Mouse (Mus musculus) embryonic facial prominence, embryonic 15.5 days (tissue): ENCODE measurements around the gene Dnah10. TPM values are rescaled to one million over a fixed set of nuclear protein-coding genes. Genes with fewer than 3 reads are reported as not detected.
A peak's percentile ranks its signal among the peaks of the same experiment; 100 is the strongest.

ENCODE experiments used
- ATAC-seq: fragments of 200-750 bp; cut with Nextera tagmentation; 2 replicates; pipeline ENCODE4 v1.8.0; 2017; ENCODE audit warnings: low read depth, moderate TSS enrichment; ENCODE audit not compliant: insufficient number of reproducible peaks, low FRiP score, low TSS enrichment
- H3K27ac ChIP-seq: fragments of 300-500 bp; sonication (generic); replicated peaks from 2 replicates; pipeline ENCODE4 v1.5.1; 2015; ENCODE audit warnings: mild to moderate bottlenecking, inconsistent platforms
- H3K27me3 ChIP-seq: fragments of 300-500 bp; sonication (generic); 2 replicates; pipeline ENCODE4 v1.6.1; 2015; ENCODE audit warnings: inconsistent platforms
- H3K36me3 ChIP-seq: fragments of 300-500 bp; sonication (generic); 2 replicates; pipeline ENCODE4 v1.6.1; 2015; ENCODE audit warnings: mild to moderate bottlenecking, inconsistent platforms
- H3K4me1 ChIP-seq: fragments of 300-500 bp; sonication (generic); 2 replicates; pipeline ENCODE4 v1.6.1; 2015; ENCODE audit warnings: inconsistent platforms
- H3K4me2 ChIP-seq: fragments of 300-500 bp; sonication (generic); replicated peaks from 2 replicates; pipeline ENCODE4 v1.6.1; 2015; ENCODE audit warnings: mild to moderate bottlenecking, inconsistent platforms
- H3K4me3 ChIP-seq: fragments of 300-500 bp; sonication (generic); replicated peaks from 2 replicates; pipeline ENCODE4 v1.5.1; 2015; ENCODE audit warnings: mild to moderate bottlenecking, inconsistent platforms
- H3K9ac ChIP-seq: fragments of 300-500 bp; sonication (generic); 2 replicates; pipeline ENCODE4 v1.6.1; 2015; ENCODE audit warnings: inconsistent platforms
- H3K9me3 ChIP-seq: fragments of 300-500 bp; sonication (generic); replicated peaks from 2 replicates; pipeline ENCODE4 v1.6.1; 2016; ENCODE audit warnings: inconsistent platforms
- WGBS: fragments of 180-500 bp; shearing (Covaris S2); methylation state at CpG from one replicate; pipeline ENCODE4 v1.1.7; 2015; 5-methylcytosine and 5-hydroxymethylcytosine counted together
- polyA plus RNA-seq: library from polyadenylated mRNA; unstranded; fragments of >200 nt; fragmentation: Nextera tagmentation; extraction: Ambion mirVana; gene quantifications from 2 replicates; pipeline ENCODE4 v1.2.1, GENCODE M21; 2015

The Dnah10 gene
- polyA plus RNA-seq, 1 experiment from 2014 or later, result 0.94 TPM

GRCm38 (mm10) chr5:124814797-124815196 is 89.9 kb downstream of the Dnah10 start:
- no peak overlapping the region for H3K9ac ChIP-seq
- H3K4me3 ChIP-seq, result no peak overlapping the region
- H3K27ac ChIP-seq, result no peak overlapping the region
- no peak overlapping the region for H3K4me2 ChIP-seq
- ATAC-seq, result 0 out of 2 replicates have a peak, but pooled peaks have one; percentile 43
- WGBS, result 46% methylated on average over 5 of the region's 5 CpGs
- no peaks in the 10 kb centered on the region for H3K4me1 ChIP-seq
- H3K27me3 ChIP-seq, result no peaks in the 10 kb centered on the region
- no peaks in the 10 kb centered on the region for H3K36me3 ChIP-seq
- no peaks in the 10 kb centered on the region for H3K9me3 ChIP-seq

GRCm38 (mm10) chr5:124817050-124817449 is 92.2 kb downstream of the Dnah10 start:
- 76% methylated on average over 15 of the region's 15 CpGs for WGBS
- H3K27ac ChIP-seq, result no peak overlapping the region

DNA sequence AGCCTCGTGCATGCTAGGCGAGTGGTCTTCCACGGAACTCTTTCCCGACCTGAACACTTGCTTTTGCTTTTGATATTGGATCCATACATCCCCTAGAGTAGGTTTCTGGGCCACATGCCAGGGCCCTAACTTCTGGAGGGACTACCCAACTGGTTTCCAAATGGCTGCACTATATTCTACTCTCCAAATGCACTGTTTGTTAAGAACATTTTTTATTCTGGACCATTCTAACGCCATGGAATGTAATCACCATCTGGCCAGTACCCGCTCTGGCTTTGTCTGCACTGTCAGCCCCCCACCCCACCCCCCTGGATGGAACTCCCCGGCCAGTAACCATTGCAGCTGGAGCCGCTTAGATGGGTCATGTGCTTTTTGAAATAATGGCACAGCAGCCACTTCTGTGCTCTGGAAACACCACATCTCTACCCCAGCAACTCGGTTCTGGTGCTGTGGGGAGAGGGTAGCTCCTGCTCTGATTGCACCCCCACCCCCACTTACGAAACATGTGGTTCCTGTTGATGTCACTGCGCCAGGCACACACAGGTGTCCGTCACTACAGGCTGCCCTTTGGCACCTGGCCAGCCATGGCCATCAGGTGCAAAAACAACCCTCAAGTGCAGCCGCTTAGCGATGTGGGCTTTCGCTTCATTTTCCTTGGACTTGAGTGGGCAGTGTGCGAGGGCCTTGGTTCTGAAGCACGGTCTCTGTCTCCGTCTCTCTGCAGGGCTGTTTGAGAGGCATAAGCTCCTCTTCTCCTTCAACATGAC is 97.4 kb downstream of the Dnah10 start:
- H3K4me3 ChIP-seq, result no peak overlapping the region
- peaks cover 5% of the 10 kb centered on the region; the same call in 1 of the 2 replicates for H3K4me1 ChIP-seq
- ATAC-seq, result peak; percentile 61; the same call in 1 of the 2 replicates
- H3K9ac ChIP-seq, result no peak overlapping the region
- H3K9me3 ChIP-seq, result no peaks in the 10 kb centered on the region
- no peak overlapping the region for H3K27ac ChIP-seq
- H3K4me2 ChIP-seq, result no peak overlapping the region
- 64% methylated on average over 18 of the region's 18 CpGs for WGBS
- no peaks in the 10 kb centered on the region for H3K27me3 ChIP-seq
- H3K36me3 ChIP-seq, result no peaks in the 10 kb centered on the region

More at GRCm38 (mm10) chr5:124817050-124817449, 92.2 kb downstream of the Dnah10 start:
- H3K4me3 ChIP-seq, result no peak overlapping the region
- H3K9ac ChIP-seq, result no peak overlapping the region
- no peaks in the 10 kb centered on the region for H3K27me3 ChIP-seq
- no peaks in the 10 kb centered on the region for H3K9me3 ChIP-seq
- H3K4me1 ChIP-seq, result no peaks in the 10 kb centered on the region
- H3K4me2 ChIP-seq, result no peak overlapping the region
- no peak for ATAC-seq
- H3K36me3 ChIP-seq, result no peaks in the 10 kb centered on the region

DNA sequence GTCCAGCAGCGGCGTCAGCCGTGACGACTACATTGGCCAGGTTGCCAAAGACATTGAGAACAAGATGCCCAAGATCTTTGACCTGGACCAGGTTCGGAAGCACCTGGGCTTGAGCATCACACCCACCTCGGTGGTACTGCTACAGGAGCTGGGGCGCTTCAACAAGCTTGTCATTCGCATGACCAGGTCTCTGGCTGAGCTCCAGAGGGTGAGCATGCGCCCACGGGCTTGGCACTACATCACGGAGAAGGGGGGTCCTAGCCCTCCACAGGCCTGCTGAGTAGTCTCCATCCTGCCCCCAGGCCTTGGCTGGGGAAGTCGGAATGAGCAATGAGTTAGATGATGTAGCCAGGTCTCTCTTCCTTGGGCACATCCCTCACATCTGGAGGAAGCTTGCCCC is 105.4 kb downstream of the Dnah10 start:
- Histone ChIP-seq H3K4me1 (no peaks in the 10 kb centered on the region), H3K9me3 (no peaks in the 10 kb centered on the region), H3K4me2 (no peak overlapping the region), H3K36me3 (no peaks in the 10 kb centered on the region), H3K27ac (no peak overlapping the region), H3K9ac (no peak overlapping the region), H3K27me3 (no peaks in the 10 kb centered on the region), H3K4me3 (no peak overlapping the region)
- no peak for ATAC-seq
- WGBS, result 88% methylated on average over 12 of the region's 12 CpGs

DNA sequence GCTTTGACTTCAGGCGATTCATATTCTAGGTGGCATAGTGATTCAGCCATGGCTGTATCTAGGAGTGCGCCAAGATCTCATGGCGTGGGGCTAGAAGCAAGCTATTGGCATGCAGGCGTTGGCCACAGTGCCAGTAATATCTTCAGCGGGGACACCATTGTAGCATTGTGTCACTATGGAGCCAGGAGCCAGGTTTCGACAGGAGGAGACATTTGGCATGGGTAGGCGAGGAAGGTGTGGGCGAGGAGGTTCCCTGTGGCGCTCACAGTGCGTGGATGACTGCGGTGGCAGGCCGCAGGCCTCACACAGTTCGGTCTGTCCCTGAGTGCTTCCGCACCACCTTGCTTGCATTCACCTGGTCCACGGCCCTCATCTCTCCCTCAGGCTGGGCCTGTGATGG is 110.3 kb downstream of the Dnah10 start:
- peaks cover 4% of the 10 kb centered on the region for H3K36me3 ChIP-seq
- WGBS, result 94% methylated on average over 15 of the region's 15 CpGs
- ATAC-seq, result no peak
- no peak overlapping the region for H3K27ac ChIP-seq
- no peak overlapping the region for H3K9ac ChIP-seq
- no peak overlapping the region for H3K4me3 ChIP-seq
- no peaks in the 10 kb centered on the region for H3K27me3 ChIP-seq
- H3K4me2 ChIP-seq, result no peak overlapping the region
- H3K4me1 ChIP-seq, result no peaks in the 10 kb centered on the region
- H3K9me3 ChIP-seq, result no peaks in the 10 kb centered on the region

GRCm38 (mm10) chr5:124836075-124836474 is 111.2 kb downstream of the Dnah10 start:
- no peak overlapping the region for H3K27ac ChIP-seq
- no peak overlapping the region for H3K9ac ChIP-seq
- H3K4me2 ChIP-seq, result no peak overlapping the region
- no peak overlapping the region for H3K4me3 ChIP-seq
- no peaks in the 10 kb centered on the region for H3K9me3 ChIP-seq
- H3K4me1 ChIP-seq, result 0 out of 2 replicates have a peak, but pooled peaks cover 3% of the 10 kb centered on the region
- H3K27me3 ChIP-seq, result no peaks in the 10 kb centered on the region
- no peak for ATAC-seq
- peaks cover 4% of the 10 kb centered on the region for H3K36me3 ChIP-seq
- WGBS, result 90% methylated on average over 10 of the region's 10 CpGs

DNA sequence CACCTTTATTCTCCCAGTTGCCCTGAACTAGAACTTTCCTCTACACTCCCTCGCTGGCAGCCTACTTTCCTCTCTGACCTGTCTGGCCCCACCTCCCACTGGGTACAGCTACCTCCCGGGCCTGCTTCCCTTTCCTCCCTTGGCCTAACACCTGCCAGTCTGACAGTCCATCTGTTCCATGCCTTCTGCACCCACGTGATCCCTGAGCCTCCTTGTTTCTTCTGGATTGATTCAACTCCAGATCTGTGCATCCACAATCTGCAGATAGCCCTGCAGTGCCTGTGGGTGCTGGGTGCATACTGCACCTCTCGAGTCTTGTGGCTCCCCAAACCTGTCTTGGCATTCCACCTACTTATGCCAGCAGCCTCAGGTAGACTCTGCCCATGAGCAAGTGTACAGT is 111.7 kb downstream of the Dnah10 start:
- no peak overlapping the region for H3K4me3 ChIP-seq
- no peak overlapping the region for H3K4me2 ChIP-seq
- peaks cover 4% of the 10 kb centered on the region for H3K36me3 ChIP-seq
- whole genome bisulfite sequencing, result 67% methylated on average over 4 of the region's 4 CpGs
- H3K9me3 ChIP-seq, result no peaks in the 10 kb centered on the region
- no peak overlapping the region for H3K9ac ChIP-seq
- no peak for ATAC-seq
- H3K4me1 ChIP-seq, result 0 out of 2 replicates have a peak, but pooled peaks cover 3% of the 10 kb centered on the region
- no peak overlapping the region for H3K27ac ChIP-seq
- H3K27me3 ChIP-seq, result no peaks in the 10 kb centered on the region

- no peak for ATAC-seq
- H3K4me2 ChIP-seq, result no peak overlapping the region
- H3K9ac ChIP-seq, result no peak overlapping the region
- H3K36me3 ChIP-seq, result peaks cover 4% of the 10 kb centered on the region
- H3K9me3 ChIP-seq, result no peaks in the 10 kb centered on the region
- H3K27ac ChIP-seq, result no peak overlapping the region
- H3K27me3 ChIP-seq, result no peaks in the 10 kb centered on the region
- H3K4me1 ChIP-seq, result 0 out of 2 replicates have a peak, but pooled peaks cover 3% of the 10 kb centered on the region
- no peak overlapping the region for H3K4me3 ChIP-seq
- WGBS, result 64% methylated on average over 7 of the region's 7 CpGs
These were observed 115.3 kb downstream of the Dnah10 start for GRCm38 (mm10) chr5:124840202-124840601.

DNA sequence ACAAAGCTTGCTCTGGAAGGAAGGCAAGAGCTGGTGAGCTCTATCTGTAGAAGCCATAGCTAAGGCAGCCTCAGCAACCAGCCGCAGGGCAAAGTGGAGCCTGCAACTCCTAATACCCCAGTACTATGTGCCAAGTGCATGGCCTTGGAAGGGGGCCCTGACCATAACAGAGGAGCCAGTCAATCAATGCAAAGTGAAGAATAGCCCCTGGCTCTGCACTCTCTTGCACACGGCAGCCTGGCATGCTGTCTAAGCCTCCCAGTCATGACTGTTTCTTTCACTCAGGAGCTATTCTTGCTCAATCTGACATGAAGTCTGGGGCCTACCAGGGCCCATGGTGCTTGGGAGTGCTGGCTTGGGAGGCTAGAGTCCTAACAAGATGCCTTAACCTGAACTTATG is 115.8 kb downstream of the Dnah10 start:
- 70% methylated on average over 2 of the region's 2 CpGs for WGBS
- H3K4me3 ChIP-seq, result no peak overlapping the region
- no peaks in the 10 kb centered on the region for H3K27me3 ChIP-seq
- no peak overlapping the region for H3K9ac ChIP-seq
- ATAC-seq, result no peak
- no peak overlapping the region for H3K27ac ChIP-seq
- 0 out of 2 replicates have a peak, but pooled peaks cover 3% of the 10 kb centered on the region for H3K4me1 ChIP-seq
- H3K4me2 ChIP-seq, result no peak overlapping the region
- peaks cover 4% of the 10 kb centered on the region for H3K36me3 ChIP-seq
- no peaks in the 10 kb centered on the region for H3K9me3 ChIP-seq

DNA sequence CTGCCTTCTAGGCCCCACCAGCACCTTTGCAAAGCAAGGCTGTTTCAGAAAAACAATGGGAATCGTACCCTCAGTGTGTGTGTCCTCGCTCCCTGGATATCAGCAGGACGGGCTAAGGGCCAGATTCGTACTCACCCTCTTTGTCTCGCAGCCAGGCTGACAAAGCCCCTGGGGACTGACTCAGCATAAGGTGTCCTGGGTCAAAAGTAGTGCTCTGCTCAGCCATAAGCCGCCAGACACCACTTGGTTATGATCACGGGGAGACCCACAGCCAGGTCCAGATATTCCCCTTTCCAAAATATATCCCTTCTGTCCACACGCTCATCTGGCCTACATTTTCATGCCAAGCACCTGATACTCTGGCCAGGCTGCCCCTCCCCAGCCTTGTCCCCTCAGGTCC is 118.5 kb downstream of the Dnah10 start:
- Histone ChIP-seq H3K4me1 (peaks cover 6% of the 10 kb centered on the region; the same call in 1 of the 2 replicates), H3K9ac (no peak overlapping the region), H3K36me3 (no peaks in the 10 kb centered on the region), H3K4me2 (no peak overlapping the region), H3K4me3 (no peak overlapping the region), H3K27me3 (no peaks in the 10 kb centered on the region), H3K9me3 (no peaks in the 10 kb centered on the region), H3K27ac (no peak overlapping the region)
- WGBS, result 80% methylated on average over 8 of the region's 8 CpGs
- no peak for ATAC-seq

DNA sequence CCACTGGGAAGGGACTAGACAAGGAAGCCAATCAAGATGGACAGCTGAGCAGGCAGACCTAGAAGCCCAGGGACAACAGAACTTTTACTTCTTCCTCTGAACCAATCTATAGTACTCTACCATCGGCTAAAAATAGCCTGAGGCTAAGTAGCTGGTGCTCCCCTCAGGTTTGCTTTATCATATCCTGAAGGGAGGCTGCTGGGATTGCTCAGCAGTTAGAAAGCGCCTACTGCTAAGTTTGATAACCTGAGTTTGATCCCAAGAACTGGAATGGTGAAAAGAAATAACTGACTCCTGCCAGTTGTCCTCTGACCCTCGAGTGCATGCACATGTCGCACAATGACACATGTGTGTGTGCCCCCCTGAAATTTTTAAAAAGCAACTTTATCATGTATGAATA is 120.0 kb downstream of the Dnah10 start:
- H3K4me1 ChIP-seq, result peaks cover 6% of the 10 kb centered on the region; the same call in 1 of the 2 replicates
- no peaks in the 10 kb centered on the region for H3K36me3 ChIP-seq
- H3K27me3 ChIP-seq, result no peaks in the 10 kb centered on the region
- no peak overlapping the region for H3K9ac ChIP-seq
- H3K4me3 ChIP-seq, result no peak overlapping the region
- no peak for ATAC-seq
- no peaks in the 10 kb centered on the region for H3K9me3 ChIP-seq
- H3K27ac ChIP-seq, result no peak overlapping the region
- H3K4me2 ChIP-seq, result no peak overlapping the region
- 61% methylated on average over 4 of the region's 4 CpGs for WGBS

DNA sequence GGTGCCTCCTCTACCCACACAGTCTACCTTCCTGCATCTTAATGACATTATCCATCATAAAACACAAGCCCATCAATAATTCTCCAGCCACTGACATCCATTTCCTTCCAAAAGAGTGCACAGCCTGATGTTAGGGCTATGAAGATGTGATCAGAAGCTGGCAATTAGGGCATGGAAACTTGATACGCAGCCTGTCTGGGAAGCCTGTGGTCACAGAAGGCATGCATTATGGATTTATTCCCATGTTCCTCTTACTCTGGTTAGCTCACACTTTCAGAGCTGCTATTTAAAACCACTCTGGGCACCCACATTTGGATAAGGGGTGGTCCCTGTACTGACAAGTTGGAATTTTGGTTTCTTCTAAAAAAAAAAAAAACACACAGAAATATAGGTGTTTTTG is 122.1 kb downstream of the Dnah10 start:
- H3K27ac ChIP-seq, result no peak overlapping the region

More for the DNA sequence above, 122.1 kb downstream of the Dnah10 start:
- Histone ChIP-seq H3K9me3 (no peaks in the 10 kb centered on the region), H3K4me3 (no peak overlapping the region), H3K9ac (no peak overlapping the region), H3K27me3 (no peaks in the 10 kb centered on the region), H3K4me1 (peaks cover 8% of the 10 kb centered on the region; the same call in 1 of the 2 replicates), H3K36me3 (no peaks in the 10 kb centered on the region), H3K4me2 (no peak overlapping the region)
- no peak for ATAC-seq
- 33% methylated on average over 1 of the region's 1 CpGs for WGBS
